Comparison of ENCODE assay signal across 21 mouse cellular contexts in genomic region chr9:13523046-13523445, GRCm38 (mm10).
DNase-seq lines count a peak whose midpoint lies in the region; ATAC-seq and TF ChIP-seq lines count a peak whose summit lies in the region.
"Had no signal": no experiment of that assay in that cellular context is flagged by ENCODE, and none has a peak within 500 bp of the region (broad histone marks: within the 10 kb centered on the region; RNA-seq: fewer than 3 reads in every experiment).

No protein-coding gene starts in this region.

- no peak overlapping the region for H3K4me3 ChIP-seq in heart, postnatal 0 days (ENCODE audit: low read depth, low read length)
- H3K4me3 ChIP-seq in stomach, embryonic 15.5 days (replicated peaks) = no peak overlapping the region
- H3K4me3 ChIP-seq: embryonic facial prominence, embryonic 15.5 days; hindbrain, embryonic 12.5 days; liver, embryonic 13.5 days; lung, embryonic 15.5 days; midbrain, embryonic 13.5 days; neural tube, embryonic 12.5 days had no signal

- no peak overlapping the region for H3K4me2 ChIP-seq in heart, postnatal 0 days (ENCODE audit: low read depth, low read length)
- H3K4me2 ChIP-seq in stomach, embryonic 15.5 days = no peak overlapping the region
- H3K4me2 ChIP-seq: embryonic facial prominence, embryonic 15.5 days; hindbrain, embryonic 12.5 days; liver, embryonic 13.5 days; lung, embryonic 15.5 days; midbrain, embryonic 13.5 days; neural tube, embryonic 12.5 days had no signal

- no peaks in the 10 kb centered on the region for H3K27me3 ChIP-seq in heart, postnatal 0 days (ENCODE audit: control insufficient read depth, insufficient read depth, low read length)
- no peaks in the 10 kb centered on the region for H3K27me3 ChIP-seq in stomach, embryonic 15.5 days (replicated peaks)
- H3K27me3 ChIP-seq: embryonic facial prominence, embryonic 15.5 days; hindbrain, embryonic 12.5 days; liver, embryonic 13.5 days; lung, embryonic 15.5 days; midbrain, embryonic 13.5 days; neural tube, embryonic 12.5 days had no signal

- H3K36me3 ChIP-seq in heart, postnatal 0 days (replicated peaks; ENCODE audit: control insufficient read depth, insufficient read depth, low read length) = no peaks in the 10 kb centered on the region
- H3K36me3 ChIP-seq in stomach, embryonic 15.5 days = no peaks in the 10 kb centered on the region
- H3K36me3 ChIP-seq: embryonic facial prominence, embryonic 15.5 days; hindbrain, embryonic 12.5 days; liver, embryonic 13.5 days; lung, embryonic 15.5 days; midbrain, embryonic 13.5 days; neural tube, embryonic 12.5 days had no signal

- H3K9ac ChIP-seq in heart, postnatal 0 days (replicated peaks; ENCODE audit: low read depth, low read length) = no peak overlapping the region
- no peak overlapping the region for H3K9ac ChIP-seq in stomach, embryonic 15.5 days
- H3K9ac ChIP-seq: embryonic facial prominence, embryonic 15.5 days; hindbrain, embryonic 12.5 days; liver, embryonic 13.5 days; lung, embryonic 15.5 days; midbrain, embryonic 13.5 days; neural tube, embryonic 12.5 days had no signal

- no peak for TF ChIP-seq CTCF in heart, postnatal 0 days (IDR thresholded peaks at IDR 0.05; ENCODE audit: low read depth)

- H3K27ac ChIP-seq in heart, postnatal 0 days (ENCODE audit: low read depth) = peak overlapping the region; percentile 47
- H3K27ac ChIP-seq in stomach, embryonic 15.5 days = peak overlapping the region; percentile 36; the same call in 1 of the 2 replicates
- H3K27ac ChIP-seq: hindbrain, embryonic 12.5 days; liver, embryonic 13.5 days; lung, embryonic 15.5 days; midbrain, embryonic 13.5 days; neural tube, embryonic 12.5 days had no signal

- 69% methylated on average over 3 of the region's 3 CpGs for WGBS in heart, postnatal 0 days
- WGBS in stomach, embryonic 15.5 days = 80% methylated on average over 3 of the region's 3 CpGs

- no peak for DNase-seq in heart, postnatal 0 days (ENCODE audit: low spot score)
- no peak for DNase-seq in heart, adult 9 months (ENCODE audit: low spot score in 2 of 2)
- DNase-seq in A20 (ENCODE audit: low read depth, low spot score) (peak; percentile 66), MEL-GATA-1-ER (ENCODE audit: extremely low read depth, low read depth) (peak; percentile 38)
- DNase-seq in gastrocnemius, adult 18-20 months (ENCODE audit: low spot score) = no peak
- DNase-seq in urinary bladder, postnatal 36 days (ENCODE audit: low spot score in 2 of 2) = no peak
- DNase-seq: adrenal gland, postnatal 25 days; cerebellum, adult 11 months; cerebellum, postnatal 25 days; gastrocnemius, postnatal 36 days; kidney, adult 2 months; kidney, postnatal 36 days; layer of hippocampus, adult 9-11 months; liver, embryonic 13.5 days; thymus, postnatal 36 days had no signal

- no peak for ATAC-seq in heart, postnatal 0 days (ENCODE audit: insufficient read depth, low read depth)
- no peak for ATAC-seq in stomach, embryonic 15.5 days (ENCODE audit: insufficient read depth, low FRiP score, low read depth)
- ATAC-seq: midbrain, embryonic 13.5 days had no signal

- peaks cover 13% of the 10 kb centered on the region; the same call in 1 of the 2 replicates for H3K4me1 ChIP-seq in heart, postnatal 0 days (ENCODE audit: control insufficient read depth, insufficient read depth)
- peaks cover 9% of the 10 kb centered on the region; the same call in 1 of the 2 replicates for H3K4me1 ChIP-seq in stomach, embryonic 15.5 days

- H3K9me3 ChIP-seq in heart, postnatal 0 days (replicated peaks; ENCODE audit: control insufficient read depth, low read length) = no peaks in the 10 kb centered on the region
- no peaks in the 10 kb centered on the region for H3K9me3 ChIP-seq in stomach, embryonic 15.5 days
- H3K9me3 ChIP-seq: embryonic facial prominence, embryonic 15.5 days; hindbrain, embryonic 12.5 days; liver, embryonic 13.5 days; lung, embryonic 15.5 days; midbrain, embryonic 13.5 days; neural tube, embryonic 12.5 days had no signal

- no peak for TF ChIP-seq EP300 in heart, postnatal 0 days (IDR thresholded peaks at IDR 0.05; ENCODE audit: low read depth)

Comparison
In these comparisons a context has a peak if more than half of its experiments do, and no peak if none do; other contexts are left out.
1. DNase-seq: peak in A20 (single experiment) and MEL-GATA-1-ER (single experiment); none in heart, postnatal 0 days (single experiment), heart, adult 9 months (0 of 2), gastrocnemius, adult 18-20 months (single experiment) and urinary bladder, postnatal 36 days (0 of 2).